Mouse (Mus musculus) liver, embryonic 13.5 days (tissue): ENCODE data around the gene Ntn5. TPM values are rescaled to one million over a fixed set of nuclear protein-coding genes. Genes with fewer than 3 reads are reported as not detected.
A peak's percentile ranks its signal among the peaks of the same experiment; 100 is the strongest.

Source experiments
- ATAC-seq: fragments of 200-750 bp; cut with Nextera tagmentation; 2 replicates; pipeline ENCODE4 v1.8.0; 2017; ENCODE audit warnings: low read depth, mild to moderate bottlenecking, moderate number of reproducible peaks, moderate library complexity
- DNase-seq: peaks from one replicate; pipeline ENCODE4 v3.0.0; 2022
- H3K27ac ChIP-seq: fragments of 300-500 bp; sonication (generic); 2 replicates; pipeline ENCODE4 v1.5.1; 2015; ENCODE audit warnings: moderate library complexity, mild to moderate bottlenecking, inconsistent platforms
- H3K27me3 ChIP-seq: fragments of 300-500 bp; sonication (generic); 2 replicates; pipeline ENCODE4 v1.6.1; 2015; ENCODE audit warnings: mild to moderate bottlenecking, inconsistent platforms
- H3K36me3 ChIP-seq: fragments of 300-500 bp; sonication (generic); 2 replicates; pipeline ENCODE4 v1.6.1; 2015; ENCODE audit warnings: mild to moderate bottlenecking, inconsistent platforms
- H3K4me1 ChIP-seq: fragments of 300-500 bp; sonication (generic); replicated peaks from 2 replicates; pipeline ENCODE4 v1.6.1; 2015; ENCODE audit warnings: inconsistent platforms
- H3K4me2 ChIP-seq: fragments of 300-500 bp; sonication (generic); 2 replicates; pipeline ENCODE4 v1.6.1; 2015; ENCODE audit warnings: inconsistent platforms, mild to moderate bottlenecking, moderate library complexity
- H3K4me3 ChIP-seq: fragments of 300-500 bp; sonication (generic); replicated peaks from 2 replicates; pipeline ENCODE4 v1.5.1; 2015; ENCODE audit warnings: mild to moderate bottlenecking, inconsistent platforms
- H3K9ac ChIP-seq: fragments of 300-500 bp; sonication (generic); 2 replicates; pipeline ENCODE4 v1.6.1; 2015; ENCODE audit warnings: mild to moderate bottlenecking, inconsistent platforms
- H3K9me3 ChIP-seq: fragments of 300-500 bp; sonication (generic); replicated peaks from 2 replicates; pipeline ENCODE4 v1.6.1; 2016; ENCODE audit warnings: inconsistent platforms
- WGBS: fragments of 180-500 bp; shearing (Covaris S2); methylation state at CpG from one replicate; pipeline ENCODE4 v1.1.7; 2015; ENCODE audit not compliant: insufficient replicate concordance; 5-methylcytosine and 5-hydroxymethylcytosine counted together
- polyA plus RNA-seq: library from polyadenylated mRNA; unstranded; fragments of >200 nt; fragmentation: Nextera tagmentation; extraction: Ambion mirVana; gene quantifications from 2 replicates; pipeline ENCODE4 v1.2.1, GENCODE M21; 2015

Gene Ntn5
- polyA plus RNA-seq, 1 experiment from 2014 or later, result not detected

- Histone ChIP-seq H3K27ac (peak overlapping the region; percentile 16; the same call in 1 of the 2 replicates), H3K4me3 (peak overlapping the region; percentile 70; the same call in 1 of the 2 replicates), H3K4me1 (peaks cover 71% of the 10 kb centered on the region), H3K9ac (no peak overlapping the region), H3K4me2 (peak overlapping the region; percentile 99), H3K36me3 (peaks cover 37% of the 10 kb centered on the region), H3K9me3 (no peaks in the 10 kb centered on the region), H3K27me3 (no peaks in the 10 kb centered on the region)
- ATAC-seq (no peak), DNase-seq (no peak)
- WGBS, result 41% methylated on average over 13 of the region's 13 CpGs
Measured at GRCm38 (mm10) chr7:45708221-45708761, 24.5 kb downstream of the Ntn5 start.

DNA sequence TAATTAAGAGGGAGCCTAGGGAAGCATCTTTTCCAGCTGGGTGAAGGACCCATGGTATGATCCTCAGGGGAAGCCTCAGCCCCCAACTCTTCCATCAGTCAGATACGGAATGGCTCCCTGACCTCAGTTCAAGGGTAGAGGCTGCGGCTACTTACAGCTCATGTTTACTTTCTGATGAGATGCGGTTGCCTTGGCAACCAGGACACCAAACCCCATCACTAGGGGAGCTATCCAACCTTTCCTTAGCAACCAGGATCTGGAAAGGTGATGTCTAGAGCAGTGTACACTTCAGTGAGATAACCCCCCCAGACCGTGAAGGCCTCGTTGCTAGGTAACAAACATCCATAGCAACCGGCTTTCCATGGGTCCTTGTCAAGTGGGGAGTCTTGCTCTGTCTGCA lies 25.2 kb downstream of the Ntn5 start:
- peaks cover 71% of the 10 kb centered on the region for H3K4me1 ChIP-seq
- H3K4me2 ChIP-seq, result no peak overlapping the region
- no peak overlapping the region for H3K27ac ChIP-seq
- no peak for DNase-seq
- 63% methylated on average over 6 of the region's 6 CpGs for WGBS
- no peak overlapping the region for H3K4me3 ChIP-seq
- peaks cover 44% of the 10 kb centered on the region for H3K36me3 ChIP-seq
- no peak for ATAC-seq
- H3K9me3 ChIP-seq, result no peaks in the 10 kb centered on the region
- H3K27me3 ChIP-seq, result no peaks in the 10 kb centered on the region
- H3K9ac ChIP-seq, result no peak overlapping the region

DNA sequence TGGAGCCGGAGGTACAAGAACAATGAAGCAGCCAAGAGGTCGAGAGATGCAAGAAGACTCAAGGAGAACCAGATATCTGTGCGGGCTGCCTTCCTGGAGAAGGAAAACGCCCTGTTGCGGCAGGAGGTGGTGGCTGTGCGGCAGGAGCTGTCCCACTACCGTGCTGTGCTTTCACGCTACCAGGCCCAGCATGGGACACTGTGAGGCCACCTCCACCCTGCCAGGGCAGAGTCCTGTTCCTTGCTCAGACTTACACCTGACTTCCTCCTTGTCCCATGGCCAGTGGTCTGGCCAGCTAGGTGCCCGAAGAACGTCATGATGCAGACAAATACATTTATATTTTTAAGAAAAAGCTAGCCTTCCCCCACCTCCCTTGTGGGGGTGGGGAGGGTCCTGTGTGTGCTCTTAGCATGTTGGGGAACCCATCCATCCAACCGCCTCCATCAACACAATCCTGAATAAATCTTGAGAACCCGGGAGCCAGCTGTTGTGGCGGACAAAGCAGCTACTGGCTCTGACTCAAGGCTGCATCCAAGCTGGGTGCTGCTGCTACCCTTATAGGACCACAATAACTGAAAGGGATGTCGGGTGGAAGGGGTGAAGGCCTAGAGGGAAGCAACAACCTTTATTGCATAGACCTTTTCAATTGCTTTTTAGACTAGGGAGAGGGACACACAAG lies 26.0 kb downstream of the Ntn5 start:
- Histone ChIP-seq H3K4me3 (no peak overlapping the region), H3K4me1 (peaks cover 71% of the 10 kb centered on the region), H3K27me3 (no peaks in the 10 kb centered on the region), H3K9ac (no peak overlapping the region), H3K27ac (no peak overlapping the region), H3K9me3 (no peaks in the 10 kb centered on the region), H3K36me3 (peaks cover 45% of the 10 kb centered on the region), H3K4me2 (no peak overlapping the region)
- DNase-seq, result no peak
- no peak for ATAC-seq
- 69% methylated on average over 14 of the region's 14 CpGs for WGBS

DNA sequence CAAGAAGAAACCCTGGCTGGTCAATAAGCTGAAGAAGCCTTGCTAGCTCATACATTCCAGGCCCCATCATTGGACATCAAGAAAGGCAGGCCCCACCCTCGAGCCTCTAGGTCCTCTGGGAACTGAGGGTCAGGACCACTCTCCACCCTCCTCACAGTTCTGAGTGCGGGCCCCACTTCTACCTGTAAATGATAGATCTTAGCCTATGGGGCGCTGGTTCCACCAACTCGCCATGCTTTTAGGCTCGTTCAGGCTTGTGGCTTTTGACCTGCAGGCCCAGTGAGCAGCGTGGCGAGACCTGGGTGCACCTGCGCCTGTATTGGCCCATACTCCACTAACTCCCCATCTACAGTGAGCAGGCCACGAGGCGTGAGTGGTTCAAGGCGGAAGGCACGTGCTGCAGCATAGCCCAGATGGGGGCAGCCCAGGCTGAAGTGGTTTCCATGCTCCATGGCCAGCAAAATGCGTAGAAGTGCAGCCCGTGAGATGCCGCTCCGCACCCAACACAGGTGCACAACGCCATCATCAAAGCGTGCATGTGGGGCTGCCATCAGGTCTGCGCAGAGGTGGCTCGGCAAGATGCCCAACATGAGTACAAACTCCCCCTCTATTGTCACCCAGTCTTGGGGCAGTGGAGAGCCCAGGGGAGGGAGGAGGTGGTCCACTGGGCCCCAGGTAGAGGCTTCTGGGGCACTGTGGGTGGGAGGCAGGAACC lies 26.8 kb downstream of the Ntn5 start:
- Histone ChIP-seq H3K36me3 (peaks cover 45% of the 10 kb centered on the region), H3K27ac (no peak overlapping the region), H3K4me2 (no peak overlapping the region), H3K4me3 (no peak overlapping the region), H3K9ac (no peak overlapping the region), H3K27me3 (no peaks in the 10 kb centered on the region), H3K4me1 (peaks cover 69% of the 10 kb centered on the region), H3K9me3 (no peaks in the 10 kb centered on the region)
- ATAC-seq (no peak), DNase-seq (no peak)
- WGBS, result 85% methylated on average over 20 of the region's 20 CpGs

- ATAC-seq (no peak), DNase-seq (no peak)
- H3K9ac ChIP-seq, result no peak overlapping the region
- H3K4me1 ChIP-seq, result peaks cover 69% of the 10 kb centered on the region
- no peak overlapping the region for H3K27ac ChIP-seq
- H3K9me3 ChIP-seq, result no peaks in the 10 kb centered on the region
- H3K4me3 ChIP-seq, result no peak overlapping the region
- peaks cover 45% of the 10 kb centered on the region for H3K36me3 ChIP-seq
- no peaks in the 10 kb centered on the region for H3K27me3 ChIP-seq
- 85% methylated on average over 24 of the region's 24 CpGs for WGBS
- H3K4me2 ChIP-seq, result no peak overlapping the region
Measured at GRCm38 (mm10) chr7:45711316-45712021, 27.6 kb downstream of the Ntn5 start.

DNA sequence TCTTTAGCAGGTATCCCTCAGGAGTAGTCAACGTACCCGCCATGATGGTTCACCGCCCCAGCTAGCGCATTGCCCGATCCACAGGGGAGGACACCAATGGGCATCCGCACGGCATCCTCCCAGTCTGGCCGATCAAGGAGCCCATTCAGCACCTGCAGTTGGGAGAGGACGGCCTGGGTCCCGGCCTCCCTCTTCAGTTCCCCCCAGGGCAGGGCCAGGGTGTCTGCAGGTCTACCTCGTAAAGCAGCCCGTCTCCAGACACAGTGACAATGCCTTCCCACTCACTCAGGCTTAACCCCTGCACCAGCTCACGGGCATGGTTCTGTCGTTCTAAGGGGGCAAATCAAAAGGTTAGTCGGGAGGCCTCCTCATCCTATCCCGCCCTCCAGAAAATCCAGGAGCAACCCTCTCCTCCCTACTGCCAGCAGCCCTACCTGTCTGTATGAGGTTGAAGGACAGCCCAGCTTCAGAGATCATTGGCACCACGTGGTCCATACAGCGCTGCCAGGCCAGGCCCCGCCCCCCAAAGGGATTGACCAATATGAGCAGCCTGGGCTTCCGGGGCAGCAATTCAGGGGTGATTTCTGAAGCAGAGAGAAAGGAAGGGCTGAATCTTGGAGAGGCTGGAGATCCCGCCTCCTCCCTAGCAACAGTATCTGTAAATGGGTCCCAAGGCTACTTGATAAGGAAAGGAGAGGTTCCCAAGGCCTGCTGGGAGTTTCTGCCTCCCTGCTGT lies 28.4 kb downstream of the Ntn5 start:
- WGBS, result 85% methylated on average over 21 of the region's 21 CpGs
- peaks cover 45% of the 10 kb centered on the region for H3K36me3 ChIP-seq
- ATAC-seq (no peak), DNase-seq (no peak)
- no peak overlapping the region for H3K9ac ChIP-seq
- H3K4me2 ChIP-seq, result no peak overlapping the region
- H3K27ac ChIP-seq, result no peak overlapping the region
- no peak overlapping the region for H3K4me3 ChIP-seq
- no peaks in the 10 kb centered on the region for H3K9me3 ChIP-seq
- H3K27me3 ChIP-seq, result no peaks in the 10 kb centered on the region
- peaks cover 69% of the 10 kb centered on the region for H3K4me1 ChIP-seq

DNA sequence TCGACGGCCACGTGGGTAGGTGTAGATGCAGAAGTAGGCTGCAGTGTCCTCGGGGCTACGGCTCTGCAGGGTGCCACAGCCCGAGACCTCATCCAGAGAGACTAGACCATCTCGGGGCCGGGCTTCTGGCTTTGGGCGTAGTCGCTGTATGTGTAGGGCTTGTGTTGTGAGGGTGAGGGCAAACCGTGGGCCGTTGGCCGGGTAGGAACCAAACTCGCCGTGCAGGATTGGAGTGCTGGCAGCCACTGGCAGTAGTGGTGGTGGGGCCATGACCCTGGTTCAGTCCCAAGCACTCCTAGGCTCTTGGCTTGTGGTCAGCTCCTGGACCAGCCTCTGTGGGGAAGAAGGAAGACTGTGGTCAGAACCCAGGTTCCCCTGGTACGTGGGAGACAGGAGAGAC lies 29.6 kb downstream of the Ntn5 start:
- Histone ChIP-seq H3K4me1 (peaks cover 58% of the 10 kb centered on the region), H3K27ac (no peak overlapping the region), H3K27me3 (no peaks in the 10 kb centered on the region), H3K9ac (no peak overlapping the region), H3K9me3 (no peaks in the 10 kb centered on the region), H3K4me2 (no peak overlapping the region), H3K36me3 (peaks cover 45% of the 10 kb centered on the region), H3K4me3 (no peak overlapping the region)
- DNase-seq (no peak), ATAC-seq (no peak)
- 83% methylated on average over 16 of the region's 16 CpGs for WGBS

DNA sequence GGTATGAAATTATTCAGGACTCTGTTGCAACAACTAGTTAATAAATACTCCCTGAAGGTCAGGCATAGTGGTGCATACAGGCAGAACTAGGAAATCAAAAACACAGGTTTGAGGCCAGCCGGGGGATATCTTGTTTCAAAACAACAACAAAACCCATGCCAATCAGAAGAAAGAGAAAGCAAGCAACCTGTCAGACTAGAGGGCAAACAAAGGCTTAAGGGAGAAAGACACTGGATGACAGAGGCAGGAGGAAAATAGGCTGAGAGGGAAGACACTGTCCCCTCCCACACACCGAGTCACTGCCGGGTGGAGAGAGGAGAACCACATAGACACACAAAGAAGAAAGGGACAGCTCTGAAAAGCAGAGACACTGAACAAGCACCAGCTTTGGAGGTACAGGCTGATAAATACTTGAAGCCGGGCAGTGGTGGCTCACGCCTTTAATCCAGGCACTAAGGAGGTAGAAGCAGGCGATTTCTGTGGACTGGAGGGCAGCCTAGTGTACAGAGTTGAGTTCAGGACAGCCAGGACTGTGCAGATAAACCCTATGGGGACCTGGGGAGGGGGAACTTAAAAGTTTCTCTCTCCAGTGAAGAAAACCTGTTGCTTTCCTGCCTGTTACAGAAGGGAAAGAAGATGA lies 30.2 kb downstream of the Ntn5 start:
- Histone ChIP-seq H3K9me3 (no peaks in the 10 kb centered on the region), H3K4me1 (peaks cover 57% of the 10 kb centered on the region), H3K27ac (peak overlapping the region; percentile 79), H3K27me3 (no peaks in the 10 kb centered on the region), H3K4me2 (peak overlapping the region; percentile 96), H3K4me3 (peak overlapping the region; percentile 81), H3K36me3 (peaks cover 45% of the 10 kb centered on the region), H3K9ac (peak overlapping the region; percentile 78)
- ATAC-seq, result no peak
- DNase-seq, result no peak
- WGBS, result 78% methylated on average over 6 of the region's 6 CpGs

- Histone ChIP-seq H3K27ac (peak overlapping the region; percentile 79), H3K27me3 (no peaks in the 10 kb centered on the region), H3K4me3 (peak overlapping the region; percentile 81), H3K4me2 (peak overlapping the region; percentile 96), H3K4me1 (peaks cover 63% of the 10 kb centered on the region), H3K9ac (peak overlapping the region; percentile 78), H3K9me3 (no peaks in the 10 kb centered on the region), H3K36me3 (peaks cover 52% of the 10 kb centered on the region)
- ATAC-seq (peak; percentile 53), DNase-seq (no peak)
- 12% methylated on average over 14 of the region's 14 CpGs for WGBS
Measured at GRCm38 (mm10) chr7:45714630-45715089, 30.8 kb downstream of the Ntn5 start.

DNA sequence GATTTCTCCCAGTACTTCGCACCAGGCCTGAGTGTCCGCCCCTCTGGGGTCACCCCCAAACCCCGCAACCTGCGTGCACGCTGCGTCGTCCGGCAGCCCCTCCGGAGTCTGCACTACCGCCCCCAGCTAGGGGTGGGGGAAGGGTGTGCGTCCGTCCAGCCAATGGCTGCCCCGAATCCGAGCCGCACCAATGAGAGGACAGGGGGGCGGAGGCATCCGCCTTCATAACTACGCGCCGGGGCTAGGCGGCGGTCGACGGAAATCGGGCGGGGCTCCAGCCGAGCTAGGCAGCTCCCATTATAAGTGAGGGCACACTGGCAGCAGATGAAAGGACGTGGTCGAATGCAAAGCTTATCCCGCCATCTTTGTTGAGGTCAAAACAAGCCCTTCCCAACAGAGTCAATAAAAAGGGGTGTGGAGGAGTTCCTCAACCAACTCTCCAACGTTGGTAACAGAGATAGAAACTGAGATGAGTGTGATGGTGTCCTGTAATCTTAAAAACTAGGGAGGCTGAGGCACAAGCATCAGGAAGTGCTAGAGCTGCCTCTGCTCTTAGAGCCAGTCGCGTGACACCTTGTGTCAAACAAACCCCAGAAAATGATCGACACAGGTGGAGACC lies 31.4 kb downstream of the Ntn5 start, which contains the start of gene Rpl18:
Gene Rpl18, plus strand, starts transcription at position 368 of the 619 bp plus-strand sequence.
- 7% methylated on average over 34 of the region's 34 CpGs for WGBS
- peaks cover 52% of the 10 kb centered on the region for H3K36me3 ChIP-seq
- H3K27me3 ChIP-seq, result no peaks in the 10 kb centered on the region
- peaks cover 68% of the 10 kb centered on the region for H3K4me1 ChIP-seq
- H3K4me2 ChIP-seq, result peak within 1 kb of the TSS; percentile 96
- ATAC-seq (peak; percentile 88), DNase-seq (peak; percentile 97)
- peak within 1 kb of the TSS; percentile 81 for H3K27ac ChIP-seq
- H3K9ac ChIP-seq, result peak within 1 kb of the TSS; percentile 80
- H3K4me3 ChIP-seq, result peak within 1 kb of the TSS; percentile 81
- no peaks in the 10 kb centered on the region for H3K9me3 ChIP-seq
